Comparison of ENCODE assay signal across 8 mouse cellular contexts in the genomic region with DNA sequence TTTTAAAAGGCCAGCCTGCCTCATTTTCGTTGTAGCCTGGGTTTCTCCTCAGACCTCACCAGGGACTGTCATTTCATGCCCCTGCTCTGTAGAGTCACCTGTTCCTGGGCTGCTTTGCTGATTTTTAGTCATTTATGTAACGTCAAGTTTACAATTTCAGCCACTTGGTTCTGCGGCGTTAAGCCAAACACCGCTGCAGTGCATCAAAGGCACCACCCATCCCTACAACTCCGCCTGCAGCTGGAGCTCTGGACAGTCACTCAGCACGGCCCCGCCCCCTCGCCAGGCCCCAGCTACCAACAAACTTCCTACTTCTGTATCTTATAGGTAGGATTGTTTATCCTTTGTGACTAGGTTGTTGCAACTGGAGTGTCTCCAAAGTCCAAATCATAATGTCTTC. TPM values are rescaled to one million over a fixed set of nuclear protein-coding genes. Genes with fewer than 3 reads are reported as not detected.
DNase-seq lines count a peak whose midpoint lies in the region; ATAC-seq and TF ChIP-seq lines count a peak whose summit lies in the region.

No protein-coding gene starts in this region.

- H3K36me3 ChIP-seq in forebrain, embryonic 16.5 days (ENCODE audit: control insufficient read depth, insufficient read depth): no peaks in the 10 kb centered on the region
- H3K36me3 ChIP-seq in intestine, embryonic 16.5 days (ENCODE audit: control insufficient read depth, insufficient read depth, low read length): no peaks in the 10 kb centered on the region
- H3K36me3 ChIP-seq in lung, postnatal 0 days (ENCODE audit: insufficient read depth, low read length): no peaks in the 10 kb centered on the region

- peaks cover 4% of the 10 kb centered on the region; the same call in 1 of the 2 replicates for H3K27me3 ChIP-seq in forebrain, embryonic 16.5 days (replicated peaks; ENCODE audit: control insufficient read depth, insufficient read depth, low read length)
- H3K27me3 ChIP-seq in intestine, embryonic 16.5 days (replicated peaks; ENCODE audit: control insufficient read depth, insufficient read depth, low read length): no peaks in the 10 kb centered on the region
- no peaks in the 10 kb centered on the region for H3K27me3 ChIP-seq in lung, postnatal 0 days (replicated peaks; ENCODE audit: insufficient read depth, low read length)

- 0 out of 2 replicates have a peak, but pooled peaks cover 5% of the 10 kb centered on the region for H3K4me1 ChIP-seq in forebrain, embryonic 16.5 days (replicated peaks; ENCODE audit: control insufficient read depth, insufficient read depth, low read length)
- H3K4me1 ChIP-seq in intestine, embryonic 16.5 days (ENCODE audit: control insufficient read depth, insufficient read depth, low read length): peaks cover 16% of the 10 kb centered on the region
- peaks cover 3% of the 10 kb centered on the region; the same call in 1 of the 2 replicates for H3K4me1 ChIP-seq in lung, postnatal 0 days (ENCODE audit: insufficient read depth, low read depth, low read length)

- H3K4me3 ChIP-seq in forebrain, embryonic 16.5 days (replicated peaks; ENCODE audit: low read length): no peak overlapping the region
- peak overlapping the region; percentile 35 for H3K4me3 ChIP-seq in intestine, embryonic 16.5 days (ENCODE audit: low read length)
- peak overlapping the region; percentile 14; the same call in 1 of the 2 replicates for H3K4me3 ChIP-seq in lung, postnatal 0 days (ENCODE audit: low read depth, low read length)

- no peak overlapping the region for H3K9ac ChIP-seq in forebrain, embryonic 16.5 days (replicated peaks; ENCODE audit: low read depth, low read length)
- peak overlapping the region; percentile 39 for H3K9ac ChIP-seq in intestine, embryonic 16.5 days (ENCODE audit: low read depth, low read length)
- H3K9ac ChIP-seq in lung, postnatal 0 days (replicated peaks; ENCODE audit: low read depth): no peak overlapping the region

- TF ChIP-seq CTCF in lung, postnatal 0 days (IDR thresholded peaks at IDR 0.05): no peak

- peak; percentile 33 to 73 for DNase-seq in adrenal gland, adult (ENCODE audit: inconsistent age in 2 of 2, low spot score in 1 of 2)
- DNase-seq in adrenal gland, adult 8-10 months: no peak
- DNase-seq in NIH3T3 (ENCODE audit: low read depth): peak; percentile 15
- peak; percentile 42 for DNase-seq in lung, postnatal 0 days (ENCODE audit: low spot score)
- peak; percentile 62 for DNase-seq in yolk sac, embryonic 10.5 days (ENCODE audit: low spot score)

- ATAC-seq in forebrain, embryonic 16.5 days: no peak
- ATAC-seq in intestine, embryonic 16.5 days: peak; percentile 52; the same call in 1 of the 2 replicates
- peak; percentile 46; the same call in 1 of the 2 replicates for ATAC-seq in lung, postnatal 0 days
- no peak for ATAC-seq in erythroid progenitor cell, adult 5-6 weeks (replicated peaks; ENCODE audit: low FRiP score, poor library complexity, severe bottlenecking)

- H3K9me3 ChIP-seq in forebrain, embryonic 16.5 days (ENCODE audit: control insufficient read depth, low read length): no peaks in the 10 kb centered on the region
- no peaks in the 10 kb centered on the region for H3K9me3 ChIP-seq in intestine, embryonic 16.5 days (ENCODE audit: control insufficient read depth, low read length)
- H3K9me3 ChIP-seq in lung, postnatal 0 days (ENCODE audit: low read length): no peaks in the 10 kb centered on the region

- 9% methylated on average over 9 of the region's 9 CpGs for WGBS in forebrain, embryonic 16.5 days
- WGBS in intestine, embryonic 16.5 days: 5% methylated on average over 9 of the region's 9 CpGs
- 11% methylated on average over 9 of the region's 9 CpGs for WGBS in lung, postnatal 0 days

- 0 out of 2 replicates have a peak overlapping the region, but pooled peaks have one; percentile 12 for H3K4me2 ChIP-seq in forebrain, embryonic 16.5 days (ENCODE audit: low read length)
- peak overlapping the region; percentile 71 for H3K4me2 ChIP-seq in intestine, embryonic 16.5 days (ENCODE audit: low read depth, low read length)
- H3K4me2 ChIP-seq in lung, postnatal 0 days (replicated peaks; ENCODE audit: low read depth, low read length): peak overlapping the region; percentile 34; the same call in 1 of the 2 replicates

- no peak overlapping the region for H3K27ac ChIP-seq in forebrain, embryonic 16.5 days (ENCODE audit: low read length)
- peak overlapping the region; percentile 76 for H3K27ac ChIP-seq in intestine, embryonic 16.5 days (ENCODE audit: low read length)
- no peak overlapping the region for H3K27ac ChIP-seq in lung, postnatal 0 days (ENCODE audit: low read length)

- no peak for TF ChIP-seq EP300 in lung, postnatal 0 days (IDR thresholded peaks at IDR 0.05)

RNA-seq across cellular contexts. Expression of a gene that starts 26.8 kb away (rescaled TPM):
- total RNA-seq in adrenal gland, adult 8-10 months (2022): 1 to 10 TPM in 2 of 4 experiments, under 1 TPM in 2; 0.66 to 2.1 (median 1.2) TPM
- 1.6 TPM in 2 replicates for polyA plus RNA-seq in forebrain, embryonic 16.5 days (2015; fragmentation: Nextera tagmentation; extraction: Ambion mirVana)
- polyA plus RNA-seq in intestine, embryonic 16.5 days (2015; fragmentation: Nextera tagmentation; extraction: Ambion mirVana): 0.40 and 0.70 TPM in 2 replicates
- polyA plus RNA-seq in lung, postnatal 0 days (2015; fragmentation: Nextera tagmentation; extraction: Ambion mirVana): 0.30 and 0.63 TPM in 2 replicates
- 3.2 TPM in 1 of 2 replicates, not detected in the other for total RNA-seq in erythroid progenitor cell, adult 5-6 weeks (2015; ENCODE audit: low replicate concordance)
- 0.15 and 0.39 TPM in 2 replicates for total RNA-seq in erythroid progenitor cell, adult 5-6 weeks (2017; ENCODE audit: low replicate concordance)

RNA-seq across cellular contexts. Expression of a gene that starts 28.3 kb away (rescaled TPM):
- total RNA-seq in adrenal gland, adult 8-10 months (2022): not detected
- 0.11 and 0.16 TPM in 2 replicates for polyA plus RNA-seq in forebrain, embryonic 16.5 days (2015; fragmentation: Nextera tagmentation; extraction: Ambion mirVana)
- 106 and 225 TPM in 2 replicates for polyA plus RNA-seq in intestine, embryonic 16.5 days (2015; fragmentation: Nextera tagmentation; extraction: Ambion mirVana)
- 0.04 TPM in 1 of 2 replicates, not detected in the other for polyA plus RNA-seq in lung, postnatal 0 days (2015; fragmentation: Nextera tagmentation; extraction: Ambion mirVana)
- total RNA-seq in erythroid progenitor cell, adult 5-6 weeks (2015; ENCODE audit: low replicate concordance): not detected in 2 replicates
- total RNA-seq in erythroid progenitor cell, adult 5-6 weeks (2017; ENCODE audit: low replicate concordance): not detected in 2 replicates

RNA-seq across cellular contexts. Expression of a gene that starts 41.4 kb away (rescaled TPM):
- total RNA-seq in adrenal gland, adult 8-10 months (2022): 10 to 100 TPM; 29.1 to 39.8 (median 35.2) TPM
- polyA plus RNA-seq in forebrain, embryonic 16.5 days (2015; fragmentation: Nextera tagmentation; extraction: Ambion mirVana): 110 and 112 TPM in 2 replicates
- polyA plus RNA-seq in intestine, embryonic 16.5 days (2015; fragmentation: Nextera tagmentation; extraction: Ambion mirVana): 140 and 155 TPM in 2 replicates
- 79.7 and 82.8 TPM in 2 replicates for polyA plus RNA-seq in lung, postnatal 0 days (2015; fragmentation: Nextera tagmentation; extraction: Ambion mirVana)
- total RNA-seq in erythroid progenitor cell, adult 5-6 weeks (2015; ENCODE audit: low replicate concordance): 10.5 and 11.9 TPM in 2 replicates
- total RNA-seq in erythroid progenitor cell, adult 5-6 weeks (2017; ENCODE audit: low replicate concordance): 2.1 TPM in 1 of 2 replicates, not detected in the other

RNA-seq across cellular contexts. Expression of a gene that starts 41.4 kb away (rescaled TPM):
- total RNA-seq in adrenal gland, adult 8-10 months (2022): 10 to 100 TPM; 54.1 to 65.4 (median 62.4) TPM
- polyA plus RNA-seq in forebrain, embryonic 16.5 days (2015; fragmentation: Nextera tagmentation; extraction: Ambion mirVana): 115 and 121 TPM in 2 replicates
- 63.8 and 72.2 TPM in 2 replicates for polyA plus RNA-seq in intestine, embryonic 16.5 days (2015; fragmentation: Nextera tagmentation; extraction: Ambion mirVana)
- 38.6 and 48.5 TPM in 2 replicates for polyA plus RNA-seq in lung, postnatal 0 days (2015; fragmentation: Nextera tagmentation; extraction: Ambion mirVana)
- total RNA-seq in erythroid progenitor cell, adult 5-6 weeks (2015; ENCODE audit: low replicate concordance): 7.9 and 9.2 TPM in 2 replicates
- total RNA-seq in erythroid progenitor cell, adult 5-6 weeks (2017; ENCODE audit: low replicate concordance): 4.4 and 5.9 TPM in 2 replicates

Comparison
In these comparisons a context has a peak if more than half of its experiments do, and no peak if none do; other contexts are left out.
1. ATAC-seq: peak in intestine, embryonic 16.5 days (single experiment) and lung, postnatal 0 days (single experiment); none in forebrain, embryonic 16.5 days (single experiment) and erythroid progenitor cell, adult 5-6 weeks (single experiment).
2. H3K4me2 ChIP-seq: peak in every context shown above with its lines; median percentile 71 in intestine, embryonic 16.5 days; 34 in lung, postnatal 0 days; 12 in forebrain, embryonic 16.5 days.
3. RNA of a gene that starts 28.3 kb away (polyA plus RNA-seq): 106 to 225 TPM in intestine, embryonic 16.5 days; 0.11 to 0.16 TPM in forebrain, embryonic 16.5 days and 0.04 TPM in lung, postnatal 0 days; every median in the first group is over 10 times any median in the second.